Mouse (Mus musculus) liver, adult 2 months (tissue): ENCODE data around the gene Sco1. TPM values are rescaled to one million over a fixed set of nuclear protein-coding genes. Genes with fewer than 3 reads are reported as not detected.

Source experiments
- DNase-seq: peaks from one replicate; pipeline ENCODE4 v3.0.0-alpha.2; 2011; ENCODE audit warnings: low read depth, low spot score; ENCODE audit errors: extremely low read depth
- H3K27ac ChIP-seq: fragments of 200-500 bp; replicated peaks from 2 replicates; pipeline ENCODE4 v1.5.1; 2012; ENCODE audit warnings: low read depth, mild to moderate bottlenecking, control low read depth, inconsistent platforms, low read length; ENCODE audit not compliant: insufficient read depth
- H3K27me3 ChIP-seq: fragments of 200-500 bp; 2 replicates; pipeline ENCODE4 v1.6.1; 2012; ENCODE audit warnings: mild to moderate bottlenecking, moderate library complexity, low read length, inconsistent platforms; ENCODE audit not compliant: control insufficient read depth, insufficient read depth
- H3K36me3 ChIP-seq: fragments of 200-500 bp; 2 replicates; pipeline ENCODE4 v1.6.1; 2012; ENCODE audit warnings: low read length, inconsistent platforms; ENCODE audit not compliant: control insufficient read depth, insufficient read depth
- H3K4me1 ChIP-seq: fragments of 200-500 bp; 2 replicates; pipeline ENCODE4 v1.6.1; 2011; ENCODE audit warnings: low read length; ENCODE audit not compliant: control insufficient read depth, insufficient read depth
- H3K4me3 ChIP-seq: fragments of 200-500 bp; 2 replicates; pipeline ENCODE4 v1.5.1; 2011; ENCODE audit warnings: low read depth, mild to moderate bottlenecking, control low read depth, low read length, moderate library complexity; ENCODE audit not compliant: insufficient read depth
- H3K79me2 ChIP-seq: fragments of 200-500 bp; 2 replicates; pipeline ENCODE4 v1.6.1; 2012; ENCODE audit warnings: inconsistent platforms, mild to moderate bottlenecking, low read length, moderate library complexity; ENCODE audit not compliant: control insufficient read depth, insufficient read depth
- H3K9ac ChIP-seq: fragments of 200-500 bp; 2 replicates; pipeline ENCODE4 v1.6.1; 2012; ENCODE audit warnings: low read depth, mild to moderate bottlenecking, control low read depth, inconsistent platforms, low read length
- CTCF ChIP-seq: fragments of 200-500 bp; IDR thresholded peaks from 2 replicates; pipeline ENCODE4 v1.5.1; 2011; ENCODE audit warnings: low read depth, low read length, control low read depth
- POLR2A ChIP-seq: fragments of 200-500 bp; IDR thresholded peaks from 2 replicates; pipeline ENCODE4 v1.6.1; 2011; ENCODE audit warnings: low read length, control low read depth; ENCODE audit not compliant: insufficient read depth; ENCODE audit errors: extremely low read depth
- WGBS: fragments of 180-500 bp; shearing (Covaris S2); methylation state at CpG from one replicate; pipeline ENCODE4 v1.1.7; 2018; 5-methylcytosine and 5-hydroxymethylcytosine counted together
- polyA plus RNA-seq: library from polyadenylated mRNA; depleted of rRNA; stranded (reverse); fragments of >200 nt; gene quantifications from 2 replicates; pipeline ENCODE4 v1.2.3, GENCODE M21; 2012
- total RNA-seq: library from RNA; depleted of rRNA; stranded (reverse); fragments of >200 nt; gene quantifications from 2 replicates; pipeline ENCODE4 v1.2.3, GENCODE M21; 2014

Gene Sco1
- total and polyA plus RNA-seq, 2 experiments, result 4.8 to 11.5 TPM

DNA sequence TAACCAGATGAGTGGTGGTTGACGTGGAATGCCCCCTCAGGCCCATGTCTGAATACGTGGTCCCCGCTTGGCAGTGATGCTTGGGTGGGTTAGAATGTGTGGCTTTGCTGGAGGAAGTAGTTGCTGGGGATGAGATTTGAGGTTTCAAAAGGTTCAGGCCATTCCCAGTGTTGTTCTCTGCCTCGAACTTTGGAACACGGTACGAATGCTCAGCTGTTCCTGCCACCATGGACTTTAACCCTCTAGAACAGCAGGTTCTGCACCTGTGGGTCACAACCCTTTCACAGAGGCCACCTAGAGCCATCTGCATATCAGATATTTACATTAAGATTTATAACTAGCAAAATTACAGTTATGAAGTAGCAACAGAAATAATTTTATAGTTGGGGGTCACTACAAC, 16.2 kb upstream of the Sco1 start:
- H3K4me3 ChIP-seq, result peak overlapping the region; percentile 37
- peak; percentile 97 for DNase-seq
- no peaks in the 10 kb centered on the region for H3K27me3 ChIP-seq
- WGBS, result 33% methylated on average over 6 of the region's 6 CpGs
- H3K4me1 ChIP-seq, result peaks cover 19% of the 10 kb centered on the region
- H3K36me3 ChIP-seq, result peaks cover 22% of the 10 kb centered on the region
- H3K27ac ChIP-seq, result peak overlapping the region; percentile 93
- TF ChIP-seq CTCF (no peak), POLR2A (no peak)
- H3K79me2 ChIP-seq, result no peaks in the 10 kb centered on the region; the same call in 1 of the 2 replicates
- peak overlapping the region; percentile 73 for H3K9ac ChIP-seq

DNA sequence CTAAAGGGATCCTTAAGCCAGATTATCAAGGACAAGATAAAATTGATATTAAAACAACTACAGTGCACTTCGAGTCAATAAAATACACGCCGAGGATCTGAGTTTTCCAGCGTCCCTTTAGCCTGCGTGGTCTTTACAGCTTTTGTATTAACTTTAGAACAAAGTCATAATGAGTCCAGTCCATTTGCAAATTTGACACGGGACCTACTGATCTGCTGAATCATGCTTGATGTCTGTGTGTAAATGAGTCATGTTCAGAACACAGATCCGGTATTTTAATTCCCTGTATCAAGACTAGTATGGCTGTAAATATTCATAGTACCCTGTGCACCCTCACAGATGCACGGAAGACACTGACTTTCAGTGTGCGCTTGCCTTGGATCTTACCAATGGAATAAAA, 15.6 kb upstream of the Sco1 start:
- H3K4me1 ChIP-seq, result peaks cover 14% of the 10 kb centered on the region
- H3K79me2 ChIP-seq, result no peaks in the 10 kb centered on the region; the same call in 1 of the 2 replicates
- WGBS, result 62% methylated on average over 9 of the region's 9 CpGs
- H3K9ac ChIP-seq, result peak overlapping the region; percentile 46
- TF ChIP-seq CTCF (no peak), POLR2A (no peak)
- DNase-seq, result peak; percentile 60
- H3K27ac ChIP-seq, result peak overlapping the region; percentile 67
- peak overlapping the region; percentile 25; the same call in 1 of the 2 replicates for H3K4me3 ChIP-seq
- peaks cover 29% of the 10 kb centered on the region for H3K36me3 ChIP-seq
- no peaks in the 10 kb centered on the region for H3K27me3 ChIP-seq

- 92% methylated on average over 3 of the region's 3 CpGs for WGBS
- no peak for TF ChIP-seq POLR2A
- TF ChIP-seq CTCF, result peak; percentile 36; the same call in 1 of the 2 replicates
- DNase-seq, result no peak
Observed at GRCm38 (mm10) chr11:67039799-67040198, 12.7 kb upstream of the Sco1 start.

GRCm38 (mm10) chr11:67040483-67040882, 12.0 kb upstream of the Sco1 start:
- Histone ChIP-seq H3K4me3 (no peak overlapping the region), H3K79me2 (no peaks in the 10 kb centered on the region; the same call in 1 of the 2 replicates)
- TF ChIP-seq POLR2A, result no peak
- TF ChIP-seq CTCF, result no peak

More at GRCm38 (mm10) chr11:67039799-67040198, 12.7 kb upstream of the Sco1 start:
- no peak overlapping the region for H3K9ac ChIP-seq
- no peak overlapping the region for H3K4me3 ChIP-seq
- peaks cover 31% of the 10 kb centered on the region for H3K36me3 ChIP-seq
- H3K4me1 ChIP-seq, result peaks cover 12% of the 10 kb centered on the region
- no peaks in the 10 kb centered on the region for H3K27me3 ChIP-seq
- H3K27ac ChIP-seq, result no peak overlapping the region
- no peaks in the 10 kb centered on the region; the same call in 1 of the 2 replicates for H3K79me2 ChIP-seq

DNA sequence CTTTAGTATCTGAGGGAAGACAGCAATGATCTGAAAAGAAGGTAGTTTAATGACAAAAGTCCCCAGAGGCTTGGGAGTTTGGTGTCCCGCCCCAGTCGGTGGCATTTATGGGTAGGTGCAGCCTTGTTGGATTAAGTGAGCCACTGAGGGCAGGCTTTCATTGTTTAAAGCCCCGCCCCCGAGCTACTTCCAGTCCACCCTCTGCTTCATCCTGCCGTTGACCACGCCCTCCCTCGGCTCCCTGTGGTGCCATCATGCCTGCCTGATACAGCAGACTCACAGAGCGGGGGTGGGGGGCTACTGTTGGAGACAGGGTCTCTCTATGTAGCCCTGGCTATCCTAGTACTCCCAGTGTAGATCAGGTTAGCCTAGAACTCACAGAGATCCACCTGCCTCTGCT, 9.5 kb upstream of the Sco1 start:
- Histone ChIP-seq H3K9ac (no peak overlapping the region), H3K4me3 (no peak overlapping the region), H3K4me1 (peaks cover 18% of the 10 kb centered on the region), H3K27me3 (no peaks in the 10 kb centered on the region), H3K36me3 (peaks cover 28% of the 10 kb centered on the region), H3K79me2 (peaks cover 5% of the 10 kb centered on the region; the same call in 1 of the 2 replicates), H3K27ac (no peak overlapping the region)
- no peak for TF ChIP-seq POLR2A
- TF ChIP-seq CTCF, result no peak
- WGBS, result 85% methylated on average over 8 of the region's 8 CpGs
- DNase-seq, result no peak

More at GRCm38 (mm10) chr11:67040483-67040882, 12.0 kb upstream of the Sco1 start:
- Histone ChIP-seq H3K36me3 (peaks cover 31% of the 10 kb centered on the region), H3K27me3 (no peaks in the 10 kb centered on the region), H3K4me1 (peaks cover 12% of the 10 kb centered on the region), H3K27ac (no peak overlapping the region), H3K9ac (no peak overlapping the region)
- WGBS, result 95% methylated on average over 6 of the region's 6 CpGs
- no peak for DNase-seq

- DNase-seq, result peak; percentile 98
- Histone ChIP-seq H3K9ac (0 out of 2 replicates have a peak overlapping the region, but pooled peaks have one; percentile 33), H3K27me3 (no peaks in the 10 kb centered on the region), H3K4me1 (peaks cover 20% of the 10 kb centered on the region), H3K79me2 (peaks cover 9% of the 10 kb centered on the region; the same call in 1 of the 2 replicates), H3K36me3 (peaks cover 16% of the 10 kb centered on the region; the same call in 1 of the 2 replicates), H3K27ac (peak overlapping the region; percentile 74), H3K4me3 (no peak overlapping the region)
- WGBS, result 27% methylated on average over 6 of the region's 6 CpGs
- TF ChIP-seq POLR2A (no peak; the same call in 1 of the 2 replicates), CTCF (no peak)
Observed at GRCm38 (mm10) chr11:67044959-67045358, 7.5 kb upstream of the Sco1 start.
